Mouse (Mus musculus): Measurements from ENCODE around the gene Garnl3. TPM values are rescaled to one million over a fixed set of nuclear protein-coding genes. Genes with fewer than 3 reads are reported as not detected.

Garnl3 gene
- polyA plus RNA-seq (2015; fragmentation: Nextera tagmentation; extraction: Ambion mirVana), result 10.3 and 10.4 TPM in 2 replicates

DNA sequence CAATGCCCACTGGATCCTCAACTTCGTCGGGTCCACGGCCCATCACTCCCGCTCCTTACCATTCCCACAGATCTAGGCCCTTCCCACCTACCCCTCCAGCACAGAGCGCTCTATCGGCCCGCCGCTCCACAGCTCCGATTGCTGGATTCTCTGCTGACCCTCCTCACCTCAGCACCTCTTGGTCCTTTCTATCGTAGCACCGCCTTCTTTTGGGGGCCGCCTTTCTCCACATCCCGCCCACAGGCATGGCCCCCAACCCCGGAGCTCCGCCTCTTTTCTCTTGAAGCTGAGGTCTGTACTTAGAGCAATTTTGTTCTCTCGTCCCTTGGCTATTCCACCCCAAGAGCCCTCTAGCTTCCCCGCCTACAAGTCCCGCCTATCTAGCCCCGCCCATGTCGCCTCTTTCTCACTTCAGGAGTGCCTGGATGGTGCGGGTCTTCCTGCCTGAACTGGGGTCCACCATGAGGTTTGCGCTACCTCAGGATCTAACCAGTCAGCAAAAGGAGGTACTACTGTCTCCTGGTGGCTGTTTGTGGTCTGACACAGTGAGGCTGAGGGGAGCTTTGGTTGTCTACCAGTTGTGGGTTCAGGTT, at the start of gene Garnl3:
Gene Garnl3 (minus strand): TSS at position 155 of the 593 bp plus-strand sequence.
- Histone ChIP-seq H3K27me3 (peaks cover 19% of the 10 kb centered on the region), H3K9me3 (no peaks in the 10 kb centered on the region), H3K4me2 (peak within 1 kb of the TSS; percentile 100), H3K9ac (peak within 1 kb of the TSS; percentile 37), H3K4me1 (peaks cover 18% of the 10 kb centered on the region), H3K36me3 (no peaks in the 10 kb centered on the region), H3K27ac (peak within 1 kb of the TSS; percentile 82), H3K4me3 (peak within 1 kb of the TSS; percentile 80)
- WGBS, result under 1% methylated on average over 22 of the region's 22 CpGs
- ATAC-seq (ENCODE audit: borderline replicate concordance, extremely low read depth, low FRiP score, low TSS enrichment), result peak; percentile 6; the same call in 1 of the 2 replicates

DNA sequence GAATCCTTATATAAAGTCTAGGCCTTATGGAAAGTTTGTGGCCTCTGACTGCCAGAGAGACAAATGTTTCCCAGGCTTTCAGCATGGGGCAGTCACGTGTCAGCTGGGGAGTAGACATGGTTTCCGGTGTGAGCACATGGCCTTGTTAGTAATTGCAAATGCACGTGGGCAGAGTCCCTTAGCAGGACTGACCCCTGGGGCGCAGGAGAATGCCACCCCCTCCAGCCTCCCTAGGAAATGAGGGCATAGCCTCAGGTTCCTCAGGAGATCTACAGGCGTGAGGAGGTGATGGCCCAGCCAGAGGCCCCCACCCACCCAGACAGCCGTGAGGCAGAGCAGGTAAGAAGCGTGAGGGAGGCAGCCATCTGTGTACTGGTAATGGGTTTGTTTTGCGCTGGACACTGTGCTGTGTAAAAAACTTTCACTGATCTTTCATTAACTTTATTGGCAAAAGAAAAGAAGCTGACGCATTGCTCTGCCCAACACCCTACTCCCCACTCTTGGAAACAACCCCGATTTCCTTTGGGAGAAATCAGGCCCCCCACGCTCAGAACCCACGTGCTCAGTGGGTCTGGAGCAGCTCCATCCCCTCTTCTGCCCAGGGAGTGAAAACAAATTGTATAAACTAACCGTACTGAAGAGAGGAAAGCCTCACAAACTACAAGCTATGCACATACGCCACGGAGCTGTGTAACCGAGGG, 48.6 kb upstream of the Garnl3 start:
- peaks cover 24% of the 10 kb centered on the region for H3K4me1 ChIP-seq
- H3K9ac ChIP-seq, result no peak overlapping the region
- WGBS, result 52% methylated on average over 16 of the region's 16 CpGs
- peak; percentile 27; the same call in 1 of the 2 replicates for ATAC-seq (ENCODE audit: borderline replicate concordance, extremely low read depth, low FRiP score, low TSS enrichment)
- no peaks in the 10 kb centered on the region for H3K36me3 ChIP-seq
- H3K4me2 ChIP-seq, result no peak overlapping the region
- H3K9me3 ChIP-seq, result no peaks in the 10 kb centered on the region
- no peaks in the 10 kb centered on the region for H3K27me3 ChIP-seq
- H3K4me3 ChIP-seq, result no peak overlapping the region
- H3K27ac ChIP-seq, result 0 out of 2 replicates have a peak overlapping the region, but pooled peaks have one; percentile 19

DNA sequence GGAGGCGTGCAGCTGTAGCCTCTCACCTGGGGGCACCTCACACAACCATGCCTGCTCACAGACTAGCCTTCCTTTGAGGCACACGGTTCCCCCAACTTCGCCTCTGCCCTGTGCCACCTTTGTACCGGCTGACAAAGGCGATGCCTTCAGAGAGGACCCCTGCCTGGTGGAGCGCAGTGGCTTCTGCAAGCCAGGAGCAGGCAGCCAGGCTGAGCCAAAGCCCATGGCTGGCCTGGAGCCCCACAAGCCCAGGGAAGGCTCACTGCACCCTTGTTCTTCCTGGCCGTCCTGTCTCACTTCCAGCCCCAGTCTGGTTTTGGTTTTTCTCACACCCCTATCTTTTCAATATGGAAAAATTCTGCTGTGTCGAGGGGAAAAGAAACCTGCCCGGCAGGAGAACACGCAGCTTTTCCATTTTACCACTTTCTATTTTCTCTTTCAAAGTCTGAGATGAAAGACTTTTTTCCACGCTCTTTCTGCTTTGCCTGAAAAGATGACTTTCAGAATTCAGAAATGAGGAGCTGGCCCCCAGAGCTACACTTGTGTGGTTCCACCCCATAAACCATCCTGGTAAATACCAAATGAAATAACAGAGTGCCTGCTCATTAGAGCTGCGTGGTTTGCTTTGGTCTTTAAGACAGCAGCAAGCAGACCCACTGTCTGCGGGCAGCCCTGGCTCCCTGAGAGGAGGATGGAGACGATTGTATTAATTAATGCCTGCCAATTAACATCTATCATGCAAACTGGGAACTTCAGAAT, 47.9 kb upstream of the Garnl3 start:
- H3K27me3 ChIP-seq, result no peaks in the 10 kb centered on the region
- H3K27ac ChIP-seq, result no peak overlapping the region
- H3K4me2 ChIP-seq, result no peak overlapping the region
- ATAC-seq (ENCODE audit: borderline replicate concordance, extremely low read depth, low FRiP score, low TSS enrichment), result no peak
- no peaks in the 10 kb centered on the region for H3K9me3 ChIP-seq
- no peak overlapping the region for H3K4me3 ChIP-seq
- WGBS, result 80% methylated on average over 14 of the region's 14 CpGs
- H3K9ac ChIP-seq, result no peak overlapping the region
- no peaks in the 10 kb centered on the region for H3K36me3 ChIP-seq
- peaks cover 24% of the 10 kb centered on the region for H3K4me1 ChIP-seq

DNA sequence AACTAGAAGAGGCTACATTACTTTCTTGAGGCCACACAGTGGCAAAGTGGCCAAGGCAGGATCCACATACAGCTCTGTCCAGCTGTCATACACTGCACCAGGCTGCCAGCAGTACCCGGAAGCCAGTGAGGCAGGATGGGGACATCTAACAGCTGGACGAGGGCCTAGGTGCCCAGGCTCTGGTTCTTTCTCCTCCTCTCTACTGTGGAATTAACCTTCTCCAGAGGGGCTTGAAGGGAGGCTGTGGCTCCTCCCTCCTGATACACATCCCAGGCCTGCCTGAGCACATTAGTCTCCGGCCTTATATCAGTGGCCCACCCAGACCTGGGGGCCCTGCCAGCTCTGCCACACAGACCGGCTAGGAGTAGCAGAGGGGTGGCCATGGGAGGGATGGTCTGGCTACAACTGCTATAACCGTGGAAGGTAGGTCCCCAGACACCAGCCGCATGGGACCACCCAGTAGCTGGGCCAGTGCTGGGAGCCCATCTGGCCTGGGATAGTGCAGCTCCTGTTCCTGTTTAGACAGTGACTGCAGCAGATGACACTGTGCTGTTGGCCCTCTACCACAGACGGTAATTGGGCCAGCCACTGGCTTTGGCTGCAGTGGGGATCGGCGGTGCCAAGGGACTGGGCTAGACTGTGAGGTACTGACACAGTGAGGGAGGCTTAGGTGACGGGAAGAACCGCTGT, 46.9 kb upstream of the Garnl3 start:
- no peak overlapping the region for H3K27ac ChIP-seq

DNA sequence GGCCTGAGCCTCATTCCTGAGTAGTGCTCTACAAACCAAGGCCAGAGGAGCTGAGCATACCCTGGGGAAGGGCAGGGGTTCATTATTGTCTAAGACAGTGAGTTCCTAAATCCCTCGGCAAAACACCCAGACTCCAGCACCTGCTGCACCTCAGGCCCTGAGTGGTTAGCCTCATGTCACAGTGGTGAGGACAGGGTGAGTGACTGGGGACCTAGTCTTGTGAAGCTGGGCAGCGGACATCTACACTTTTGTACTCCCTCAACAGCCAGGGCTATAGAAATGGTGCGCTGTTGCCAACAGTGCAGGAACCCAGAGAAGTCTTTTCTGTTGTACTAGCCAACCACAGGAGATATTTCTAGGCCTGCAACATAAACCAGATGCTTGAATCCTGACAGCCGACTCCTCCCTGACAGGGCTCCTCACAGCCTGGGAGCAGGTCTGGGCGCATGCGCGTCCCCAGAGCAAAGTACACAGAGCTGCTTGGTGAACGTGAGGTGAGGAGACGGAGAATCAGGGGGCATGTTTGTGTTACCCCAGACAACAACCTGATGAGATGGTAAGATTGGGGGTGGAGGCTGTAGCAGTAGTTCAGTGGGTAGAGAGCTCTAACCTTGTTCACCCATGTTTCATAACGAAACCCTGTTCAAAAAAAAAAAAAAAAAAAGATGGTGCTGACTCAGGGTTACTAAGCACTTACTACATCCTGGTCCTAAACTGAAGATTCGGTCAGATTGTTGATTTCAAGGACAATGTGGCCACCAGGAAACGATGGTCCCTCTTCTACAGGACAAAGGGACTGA, 46.2 kb upstream of the Garnl3 start:
- Histone ChIP-seq H3K27ac (no peak overlapping the region), H3K9ac (no peak overlapping the region), H3K4me1 (peaks cover 24% of the 10 kb centered on the region), H3K9me3 (no peaks in the 10 kb centered on the region), H3K4me3 (no peak overlapping the region), H3K27me3 (no peaks in the 10 kb centered on the region), H3K4me2 (no peak overlapping the region), H3K36me3 (no peaks in the 10 kb centered on the region)
- no peak for ATAC-seq (ENCODE audit: borderline replicate concordance, extremely low read depth, low FRiP score, low TSS enrichment)
- WGBS, result 67% methylated on average over 12 of the region's 12 CpGs

More for the DNA sequence above, 46.9 kb upstream of the Garnl3 start:
- H3K4me1 ChIP-seq, result peaks cover 24% of the 10 kb centered on the region
- no peak overlapping the region for H3K9ac ChIP-seq
- ATAC-seq (ENCODE audit: borderline replicate concordance, extremely low read depth, low FRiP score, low TSS enrichment), result peak; percentile 34; the same call in 1 of the 2 replicates
- H3K36me3 ChIP-seq, result no peaks in the 10 kb centered on the region
- H3K9me3 ChIP-seq, result no peaks in the 10 kb centered on the region
- no peak overlapping the region for H3K4me3 ChIP-seq
- no peaks in the 10 kb centered on the region for H3K27me3 ChIP-seq
- 60% methylated on average over 11 of the region's 11 CpGs for WGBS
- no peak overlapping the region for H3K4me2 ChIP-seq

DNA sequence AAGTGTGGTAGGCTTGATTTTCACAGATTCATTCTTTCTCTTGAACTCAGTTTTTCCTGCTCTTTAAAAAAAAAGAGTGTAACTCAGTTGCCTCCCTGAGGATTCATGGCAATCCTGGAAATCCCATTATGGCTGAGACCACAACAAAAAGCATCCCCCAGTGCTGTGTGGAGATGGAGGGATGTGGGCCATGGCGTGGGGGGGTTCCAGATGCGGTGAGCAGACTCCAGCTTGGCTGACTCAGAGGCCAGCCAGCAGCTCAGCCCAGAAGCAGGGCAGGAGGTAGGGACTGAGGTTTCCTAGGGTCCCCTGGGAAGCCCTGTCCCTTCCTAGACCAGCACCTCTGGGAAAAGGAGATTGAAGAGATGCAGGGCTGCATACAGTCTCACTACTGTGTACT, 45.5 kb upstream of the Garnl3 start:
- H3K9ac ChIP-seq, result no peak overlapping the region

DNA sequence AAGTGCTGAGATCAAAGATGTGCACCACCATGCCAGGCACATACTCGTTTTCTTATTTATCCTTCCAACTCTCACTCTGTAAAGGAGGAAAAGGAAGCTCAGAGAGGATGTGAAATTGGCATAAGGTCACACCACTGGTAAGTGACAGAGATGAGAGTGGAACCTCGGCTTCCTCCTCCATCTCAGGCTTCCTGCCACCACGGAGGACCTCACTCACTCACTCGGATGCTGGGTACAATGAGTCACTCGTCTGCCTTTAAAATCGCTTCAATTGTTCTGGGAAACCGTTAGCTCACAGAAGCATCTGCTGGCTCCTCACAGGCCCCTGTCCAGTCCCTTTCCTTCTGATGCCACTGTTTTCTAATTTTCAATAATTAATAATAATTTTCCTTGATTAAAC, 45.1 kb upstream of the Garnl3 start:
- no peak overlapping the region for H3K27ac ChIP-seq

More for the DNA sequence above, 45.5 kb upstream of the Garnl3 start:
- Histone ChIP-seq H3K36me3 (no peaks in the 10 kb centered on the region), H3K4me2 (no peak overlapping the region), H3K27me3 (no peaks in the 10 kb centered on the region), H3K9me3 (no peaks in the 10 kb centered on the region), H3K4me3 (no peak overlapping the region), H3K27ac (no peak overlapping the region), H3K4me1 (peaks cover 24% of the 10 kb centered on the region)
- WGBS, result 65% methylated on average over 2 of the region's 2 CpGs
- no peak for ATAC-seq (ENCODE audit: borderline replicate concordance, extremely low read depth, low FRiP score, low TSS enrichment)

DNA sequence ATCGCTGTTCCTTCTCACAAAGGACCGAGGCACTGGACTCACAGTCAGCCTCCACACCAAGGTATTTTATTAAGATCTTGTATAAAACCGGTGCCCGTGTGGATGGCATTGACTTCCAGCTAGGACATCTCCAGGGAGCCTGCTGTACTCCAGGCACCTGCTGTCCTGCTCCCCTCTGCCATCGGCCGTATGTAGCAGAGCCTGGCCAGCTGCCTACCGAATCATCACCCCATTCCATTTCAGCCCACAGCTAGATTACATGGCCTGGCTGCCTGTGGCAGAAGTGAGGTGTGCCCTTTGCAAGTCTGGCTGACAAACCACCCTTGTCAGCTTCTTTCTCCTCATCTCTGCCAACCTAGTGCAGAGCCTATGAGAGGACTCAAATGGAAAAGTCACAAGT, 42.2 kb upstream of the Garnl3 start:
- no peaks in the 10 kb centered on the region for H3K27me3 ChIP-seq
- WGBS, result 89% methylated on average over 7 of the region's 7 CpGs
- no peak overlapping the region for H3K27ac ChIP-seq
- H3K4me3 ChIP-seq, result no peak overlapping the region
- H3K9ac ChIP-seq, result no peak overlapping the region
- H3K4me2 ChIP-seq, result no peak overlapping the region
- H3K36me3 ChIP-seq, result no peaks in the 10 kb centered on the region
- peaks cover 18% of the 10 kb centered on the region for H3K4me1 ChIP-seq
- H3K9me3 ChIP-seq, result no peaks in the 10 kb centered on the region
- no peak for ATAC-seq (ENCODE audit: borderline replicate concordance, extremely low read depth, low FRiP score, low TSS enrichment)

More for the DNA sequence above, 45.1 kb upstream of the Garnl3 start:
- no peak overlapping the region for H3K4me3 ChIP-seq
- peaks cover 24% of the 10 kb centered on the region for H3K4me1 ChIP-seq
- no peaks in the 10 kb centered on the region for H3K9me3 ChIP-seq
- no peak overlapping the region for H3K9ac ChIP-seq
- no peaks in the 10 kb centered on the region for H3K36me3 ChIP-seq
- no peak for ATAC-seq (ENCODE audit: borderline replicate concordance, extremely low read depth, low FRiP score, low TSS enrichment)
- WGBS, result 49% methylated on average over 7 of the region's 7 CpGs
- no peaks in the 10 kb centered on the region for H3K27me3 ChIP-seq
- no peak overlapping the region for H3K4me2 ChIP-seq

DNA sequence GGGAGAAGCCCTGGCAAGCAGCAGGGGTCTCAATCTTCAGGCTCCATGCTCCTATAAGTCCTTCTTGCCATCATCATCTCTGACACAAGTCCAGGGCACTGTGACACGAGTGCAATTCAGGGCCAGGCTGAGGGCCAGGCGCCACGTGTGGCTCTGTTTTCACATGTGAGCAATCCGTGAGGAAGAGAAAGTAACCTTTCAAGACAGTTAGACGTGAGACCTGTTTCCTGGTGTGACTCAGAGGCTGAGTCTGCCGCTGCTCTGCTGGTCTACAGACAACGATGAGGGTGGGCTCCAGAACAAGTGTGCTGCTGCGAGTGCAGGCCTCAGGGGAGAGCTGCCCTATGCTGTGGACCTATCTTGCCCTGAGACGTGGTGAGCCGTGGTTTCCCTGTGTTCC, 41.7 kb upstream of the Garnl3 start:
- WGBS, result 62% methylated on average over 10 of the region's 10 CpGs

DNA sequence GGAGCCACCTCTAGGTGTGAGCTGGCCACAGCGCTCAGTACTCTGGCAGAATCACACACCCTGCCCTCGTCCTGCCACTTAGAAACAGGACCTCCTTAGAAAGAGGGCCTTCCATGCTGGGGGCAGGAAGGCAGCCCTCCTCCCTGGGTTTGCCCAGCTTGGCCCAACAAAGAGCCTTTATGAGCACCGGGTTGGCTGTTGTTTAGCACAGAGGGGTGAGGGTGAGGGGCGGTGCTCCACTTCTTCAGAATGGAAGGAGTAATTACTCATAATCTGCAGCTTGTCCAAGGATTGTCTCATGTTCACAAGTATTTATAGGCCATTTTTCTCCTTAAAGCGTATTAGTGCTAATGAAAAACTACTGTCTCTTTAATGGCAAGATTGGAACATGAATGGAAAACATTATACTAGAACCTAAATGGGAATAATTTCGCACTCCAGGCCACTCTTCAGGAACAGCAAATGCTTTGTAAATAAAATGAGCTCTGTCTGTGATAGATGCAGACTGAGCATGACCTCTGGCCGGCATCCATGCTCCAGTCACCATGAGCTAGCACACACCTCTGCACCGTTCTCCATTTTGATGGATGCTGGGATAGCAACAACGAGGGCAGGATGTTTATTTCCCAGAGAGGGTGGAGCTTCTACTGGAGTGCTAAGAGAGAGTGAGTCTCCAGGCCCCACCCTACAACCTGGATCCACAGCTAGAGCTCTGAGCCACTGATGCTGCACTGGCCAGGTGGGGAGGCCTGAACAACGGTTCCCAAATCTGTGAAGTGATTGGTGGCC, 39.5 kb upstream of the Garnl3 start:
- no peaks in the 10 kb centered on the region for H3K9me3 ChIP-seq
- no peaks in the 10 kb centered on the region for H3K36me3 ChIP-seq
- H3K4me2 ChIP-seq, result no peak overlapping the region
- H3K27ac ChIP-seq, result no peak overlapping the region
- H3K4me1 ChIP-seq, result peaks cover 18% of the 10 kb centered on the region
- no peak for ATAC-seq (ENCODE audit: borderline replicate concordance, extremely low read depth, low FRiP score, low TSS enrichment)
- whole genome bisulfite sequencing, result 49% methylated on average over 10 of the region's 10 CpGs
- no peak overlapping the region for H3K4me3 ChIP-seq
- no peaks in the 10 kb centered on the region for H3K27me3 ChIP-seq
- no peak overlapping the region for H3K9ac ChIP-seq

More for the DNA sequence above, 41.7 kb upstream of the Garnl3 start:
- Histone ChIP-seq H3K4me1 (peaks cover 14% of the 10 kb centered on the region; the same call in 1 of the 2 replicates), H3K9ac (no peak overlapping the region), H3K4me2 (no peak overlapping the region), H3K9me3 (no peaks in the 10 kb centered on the region), H3K27me3 (no peaks in the 10 kb centered on the region), H3K27ac (no peak overlapping the region), H3K36me3 (no peaks in the 10 kb centered on the region), H3K4me3 (no peak overlapping the region)
- ATAC-seq (ENCODE audit: borderline replicate concordance, extremely low read depth, low FRiP score, low TSS enrichment), result no peak

Measured in lung, embryonic 15.5 days (tissue).